Mouse (Mus musculus) heart, embryonic 14.5 days (tissue): ENCODE results near the gene Ganab. TPM values are rescaled to one million over a fixed set of nuclear protein-coding genes. Genes with fewer than 3 reads are reported as not detected.
A peak's percentile ranks its signal among the peaks of the same experiment; 100 is the strongest.

Experiments used
- ATAC-seq: fragments of 200-750 bp; cut with Nextera tagmentation; 2 replicates; pipeline ENCODE4 v1.8.0; 2017; ENCODE audit warnings: low read depth, moderate TSS enrichment; ENCODE audit not compliant: insufficient number of reproducible peaks, insufficient read depth, low FRiP score
- H3K27ac ChIP-seq, 2 experiments: fragments of 200-500 bp in 1 of 2; fragments of 300-500 bp in 1 of 2; sonication (generic) in 1 of 2; replicated peaks in 1 of 2; 2 replicates each; pipeline ENCODE4 v1.5.1; 2012 to 2014; ENCODE audit warnings: low read depth in 2 of 2, low read length in 2 of 2, control low read depth in 1 of 2, mild to moderate bottlenecking in 1 of 2, mixed read lengths in 1 of 2; ENCODE audit not compliant: control insufficient read depth in 1 of 2, insufficient read depth in 1 of 2
- H3K27me3 ChIP-seq: fragments of 300-500 bp; sonication (generic); 2 replicates; pipeline ENCODE4 v1.6.1; 2014; ENCODE audit warnings: mild to moderate bottlenecking, low read length, control low read depth; ENCODE audit not compliant: control insufficient read depth, insufficient read depth
- H3K36me3 ChIP-seq: fragments of 300-500 bp; sonication (generic); 2 replicates; pipeline ENCODE4 v1.6.1; 2014; ENCODE audit warnings: mild to moderate bottlenecking, control low read depth, low read length, mixed read lengths; ENCODE audit not compliant: control insufficient read depth, insufficient read depth
- H3K4me1 ChIP-seq, 2 experiments: fragments of 200-500 bp in 1 of 2; fragments of 300-500 bp in 1 of 2; sonication (generic) in 1 of 2; 2 replicates each; pipeline ENCODE4 v1.6.1; 2012 to 2014; ENCODE audit warnings: low read length in 2 of 2, control low read depth in 1 of 2, mixed read lengths in 1 of 2; ENCODE audit not compliant: control insufficient read depth in 2 of 2, insufficient read depth in 2 of 2
- H3K4me2 ChIP-seq: fragments of 300-500 bp; sonication (generic); 2 replicates; pipeline ENCODE4 v1.6.1; 2014; ENCODE audit warnings: mild to moderate bottlenecking, low read length
- H3K4me3 ChIP-seq, 2 experiments: fragments of 200-500 bp in 1 of 2; fragments of 300-500 bp in 1 of 2; sonication (generic) in 1 of 2; 2 replicates each; pipeline ENCODE4 v1.5.1; 2012 to 2014; ENCODE audit warnings: low read length in 2 of 2, mild to moderate bottlenecking in 2 of 2, control low read depth in 1 of 2, low read depth in 1 of 2, moderate library complexity in 1 of 2; ENCODE audit not compliant: control insufficient read depth in 1 of 2, insufficient read depth in 1 of 2
- H3K9ac ChIP-seq: fragments of 300-500 bp; sonication (generic); 2 replicates; pipeline ENCODE4 v1.6.1; 2014; ENCODE audit warnings: mild to moderate bottlenecking, low read length
- H3K9me3 ChIP-seq: fragments of 300-500 bp; sonication (generic); 2 replicates; pipeline ENCODE4 v1.6.1; 2016; ENCODE audit warnings: low read length, control low read depth; ENCODE audit not compliant: control insufficient read depth
- WGBS: fragments of 180-500 bp; shearing (Covaris S2); extraction: QIAGEN DNeasy Blood & Tissue Kit; methylation state at CpG from one replicate; pipeline ENCODE4 v1.1.7; 2014; 5-methylcytosine and 5-hydroxymethylcytosine counted together
- polyA plus RNA-seq: library from polyadenylated mRNA; unstranded; fragments of >200 nt; fragmentation: Nextera tagmentation; extraction: Ambion mirVana; gene quantifications from 2 replicates; pipeline ENCODE4 v1.2.1, GENCODE M21; 2014

Ganab gene
- polyA plus RNA-seq, 1 experiment from 2014 or later = 54.6 TPM

DNA sequence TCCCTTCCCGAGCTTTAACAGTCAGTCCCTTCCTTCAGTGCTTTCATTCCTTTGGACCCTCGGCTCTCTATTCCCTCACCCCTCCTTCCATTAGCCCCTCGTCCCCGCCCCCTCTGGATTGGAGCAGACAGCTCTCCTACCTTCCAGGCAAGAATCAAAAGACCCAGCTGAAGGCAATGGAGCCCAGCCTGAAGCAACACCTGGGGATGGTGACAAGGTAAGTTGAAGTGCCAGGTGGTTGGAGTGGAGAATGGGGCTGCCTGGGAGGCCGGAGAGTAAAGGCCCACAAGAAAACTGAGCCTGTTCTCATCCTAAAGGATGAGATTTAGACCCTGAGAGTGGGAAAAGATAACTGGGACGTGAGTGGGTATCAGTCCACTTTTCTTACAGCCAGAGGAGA lies 10.7 kb downstream of the Ganab start:
- H3K9ac ChIP-seq = no peak overlapping the region
- 91% methylated on average over 6 of the region's 6 CpGs for WGBS
- no peaks in the 10 kb centered on the region for H3K4me1 ChIP-seq
- no peak overlapping the region for H3K4me3 ChIP-seq
- H3K4me2 ChIP-seq = no peak overlapping the region
- ATAC-seq = no peak
- H3K27me3 ChIP-seq = no peaks in the 10 kb centered on the region
- peaks cover 98% of the 10 kb centered on the region for H3K36me3 ChIP-seq
- no peaks in the 10 kb centered on the region for H3K9me3 ChIP-seq
- no peak overlapping the region for H3K27ac ChIP-seq

DNA sequence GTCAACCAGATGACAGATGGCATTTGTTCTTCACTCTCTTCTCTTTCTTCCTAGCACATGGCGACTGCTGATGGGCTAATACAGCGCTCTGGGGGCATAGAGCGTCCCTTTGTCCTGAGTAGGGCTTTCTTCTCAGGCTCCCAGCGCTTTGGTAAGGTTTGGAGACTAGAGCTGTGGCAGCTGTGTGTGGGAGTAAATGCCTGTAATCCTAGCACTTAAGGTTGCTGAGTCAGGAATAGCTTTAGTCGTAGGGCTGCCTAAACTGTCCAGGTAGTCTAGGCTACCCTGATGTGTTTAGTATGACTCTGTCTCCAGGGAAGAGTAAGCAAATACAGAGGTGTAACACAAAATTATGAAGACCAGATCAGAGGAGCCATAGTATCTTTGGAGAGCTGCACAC lies 13.9 kb downstream of the Ganab start:
- WGBS = 88% methylated on average over 5 of the region's 5 CpGs
- ATAC-seq = no peak

DNA sequence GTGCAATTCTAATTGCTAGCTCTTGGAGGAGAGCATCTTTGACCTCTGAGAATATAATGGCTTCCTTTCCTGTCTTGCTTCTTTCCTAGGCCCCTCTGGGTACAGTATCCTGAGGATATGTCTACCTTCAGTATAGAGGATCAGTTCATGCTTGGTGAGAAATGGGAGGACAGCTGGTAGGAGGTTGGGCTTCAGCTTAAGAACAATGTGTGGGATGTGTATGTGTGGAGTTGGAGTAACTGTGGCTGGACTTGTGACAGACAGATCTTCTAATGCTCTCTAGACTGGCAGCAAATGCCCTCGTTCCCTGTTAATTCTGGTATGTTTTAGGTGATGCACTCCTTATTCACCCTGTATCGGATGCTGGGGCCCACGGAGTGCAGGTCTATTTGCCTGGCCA lies 16.3 kb downstream of the Ganab start:
- WGBS = 96% methylated on average over 3 of the region's 3 CpGs
- ATAC-seq = no peak
- no peaks in the 10 kb centered on the region for H3K9me3 ChIP-seq
- no peak overlapping the region for H3K4me2 ChIP-seq
- no peaks in the 10 kb centered on the region for H3K27me3 ChIP-seq
- H3K27ac ChIP-seq = no peak overlapping the region
- no peak overlapping the region for H3K9ac ChIP-seq
- H3K36me3 ChIP-seq = peaks cover 80% of the 10 kb centered on the region
- H3K4me1 ChIP-seq = no peaks in the 10 kb centered on the region
- H3K4me3 ChIP-seq = no peak overlapping the region

More for the DNA sequence above, 13.9 kb downstream of the Ganab start:
- Histone ChIP-seq H3K9me3 (no peaks in the 10 kb centered on the region), H3K27ac (no peak overlapping the region), H3K4me2 (no peak overlapping the region), H3K27me3 (no peaks in the 10 kb centered on the region), H3K4me3 (no peak overlapping the region), H3K9ac (no peak overlapping the region), H3K4me1 (no peaks in the 10 kb centered on the region), H3K36me3 (peaks cover 100% of the 10 kb centered on the region)

DNA sequence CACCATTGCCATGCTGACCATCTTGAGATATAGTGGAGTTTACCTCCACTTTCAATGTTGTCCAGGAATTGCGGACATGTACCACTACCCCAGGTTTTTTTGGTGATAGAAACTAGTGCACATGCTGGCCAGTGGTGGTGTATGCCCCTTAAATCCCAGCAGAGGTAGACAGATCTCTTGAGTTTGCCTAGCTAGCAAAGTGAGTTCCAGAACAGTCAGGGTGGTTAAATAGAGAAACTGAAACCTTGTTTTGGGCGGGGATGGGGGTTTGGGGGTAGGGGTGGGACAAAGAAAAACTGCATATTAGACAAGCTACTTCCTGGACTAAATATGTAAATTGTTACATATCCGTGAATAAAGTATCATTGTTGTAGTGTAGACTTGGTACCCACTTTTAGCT lies 21.1 kb downstream of the Ganab start:
- Histone ChIP-seq H3K36me3 (peaks cover 47% of the 10 kb centered on the region), H3K4me3 (no peak overlapping the region), H3K27me3 (no peaks in the 10 kb centered on the region), H3K9me3 (no peaks in the 10 kb centered on the region), H3K4me2 (no peak overlapping the region), H3K4me1 (peaks cover 2 to 9% of the 10 kb centered on the region in 2 experiments; a peak in 3 of 4 replicates), H3K9ac (no peak overlapping the region), H3K27ac (no peak overlapping the region)
- no peak for ATAC-seq
- 87% methylated on average over 3 of the region's 3 CpGs for WGBS

DNA sequence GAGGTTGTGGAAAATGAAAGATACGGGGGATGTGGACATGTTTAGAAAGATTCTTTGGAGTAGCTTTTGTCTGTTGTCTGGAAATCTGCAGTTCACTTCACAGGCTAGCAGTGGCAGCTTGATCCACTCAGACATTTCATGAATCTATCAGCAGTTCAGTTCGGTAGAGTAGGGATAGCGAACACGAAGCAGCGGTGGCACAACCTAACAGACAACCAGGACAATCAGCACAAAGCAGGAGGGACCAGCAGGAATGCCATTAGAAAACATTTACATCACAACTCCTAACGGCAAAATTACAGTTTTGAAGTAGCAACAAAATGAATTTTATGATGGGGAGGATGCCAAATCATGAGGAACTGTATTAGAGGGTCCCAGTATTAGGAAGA lies 21.8 kb downstream of the Ganab start:
- Histone ChIP-seq H3K9me3 (no peaks in the 10 kb centered on the region), H3K9ac (peak overlapping the region; percentile 89), H3K4me1 (peaks cover 2 to 9% of the 10 kb centered on the region in 2 experiments; a peak in 3 of 4 replicates), H3K4me2 (peak overlapping the region; percentile 89), H3K4me3 (peak overlapping the region in 1 of 2 experiments; percentile 71; a peak in 2 of 4 replicates), H3K36me3 (peaks cover 46% of the 10 kb centered on the region), H3K27ac (peak overlapping the region; percentile 80 to 87), H3K27me3 (no peaks in the 10 kb centered on the region)
- WGBS = 53% methylated on average over 6 of the region's 6 CpGs
- ATAC-seq = no peak

DNA sequence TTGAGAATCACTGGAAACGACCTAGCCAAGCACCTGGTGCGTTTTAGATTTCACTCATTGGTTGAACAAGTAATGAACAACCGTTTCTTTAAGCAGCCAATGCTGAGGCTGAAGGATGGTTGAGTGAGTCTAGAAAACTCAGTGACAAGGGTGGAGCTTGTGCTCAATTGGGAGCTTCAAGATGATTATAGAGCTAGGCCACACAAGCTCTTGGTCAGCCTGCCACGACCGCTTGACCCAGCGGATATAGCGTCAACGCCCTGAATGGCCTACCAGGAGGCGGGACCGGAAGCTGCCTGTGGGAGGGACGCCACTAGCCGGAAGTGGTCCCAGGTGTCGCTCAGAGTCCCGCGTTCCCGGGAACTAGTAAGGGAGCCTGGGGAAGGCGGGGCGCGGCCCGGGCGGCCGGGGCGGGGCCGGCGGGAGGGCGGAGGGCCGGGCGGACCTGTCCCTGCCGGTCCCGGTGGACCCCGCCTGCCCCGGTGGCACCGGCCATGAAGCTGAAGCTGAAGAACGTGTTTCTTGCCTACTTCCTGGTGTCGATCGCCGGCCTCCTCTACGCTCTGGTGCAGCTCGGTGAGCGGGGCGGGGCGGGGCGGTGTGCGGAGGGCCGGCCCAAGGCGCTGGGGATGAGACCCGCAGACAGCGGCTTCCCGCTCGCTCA lies 22.3 kb downstream of the Ganab start, which contains the start of gene B3gat3:
Gene B3gat3, plus strand, starts transcription at position 302 of the 664 bp plus-strand sequence.
- peak; percentile 95 for ATAC-seq
- 3% methylated on average over 40 of the region's 50 CpGs for WGBS
- peak within 1 kb of the TSS; percentile 89 for H3K4me2 ChIP-seq
- H3K4me3 ChIP-seq = peak within 1 kb of the TSS; percentile 71 to 92
- H3K9ac ChIP-seq = peak within 1 kb of the TSS; percentile 89
- H3K9me3 ChIP-seq = no peaks in the 10 kb centered on the region
- H3K27me3 ChIP-seq = no peaks in the 10 kb centered on the region
- H3K4me1 ChIP-seq = peaks cover 2 to 9% of the 10 kb centered on the region in 2 experiments; a peak in 3 of 4 replicates
- peaks cover 41% of the 10 kb centered on the region for H3K36me3 ChIP-seq
- H3K27ac ChIP-seq = peak within 1 kb of the TSS; percentile 80 to 87

DNA sequence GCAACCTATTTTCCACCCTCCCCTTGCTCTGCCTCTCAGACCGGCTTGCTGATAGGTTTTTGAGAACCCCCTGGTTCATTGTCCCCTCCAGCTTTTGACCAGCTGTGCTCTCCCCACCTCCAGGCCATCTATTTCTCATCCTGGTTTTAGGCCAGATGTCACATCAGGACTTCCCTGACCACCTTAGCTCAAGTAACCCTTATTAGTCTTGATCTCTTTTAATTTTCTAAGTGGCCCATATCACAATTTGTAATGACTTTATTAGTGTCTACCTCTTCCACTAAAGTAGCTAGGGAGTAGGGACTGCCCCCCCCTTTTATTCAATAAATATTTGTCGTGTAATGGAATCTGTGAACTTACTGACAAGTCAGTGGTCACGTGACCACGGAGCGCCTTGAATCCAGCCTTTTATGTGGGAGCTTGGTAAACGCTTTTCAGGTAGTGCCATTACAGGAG lies 23.0 kb downstream of the Ganab start:
- 3% methylated on average over 6 of the region's 6 CpGs for WGBS
- ATAC-seq = peak; percentile 4; the same call in 1 of the 2 replicates
- H3K4me2 ChIP-seq = peak overlapping the region; percentile 89

More for the DNA sequence above, 23.0 kb downstream of the Ganab start:
- Histone ChIP-seq H3K4me1 (peaks cover 2 to 9% of the 10 kb centered on the region in 2 experiments; a peak in 3 of 4 replicates), H3K9me3 (no peaks in the 10 kb centered on the region), H3K4me3 (peak overlapping the region; percentile 71 to 92), H3K27ac (peak overlapping the region; percentile 79 to 87), H3K9ac (peak overlapping the region; percentile 89), H3K36me3 (peaks cover 41% of the 10 kb centered on the region), H3K27me3 (no peaks in the 10 kb centered on the region)
